Mouse (Mus musculus): ENCODE measurements at regions not wholly inside any gene's neighbourhood (a gene's known extent, or its start where the extent isn't known, plus 50 kb on each side); places are given as distances from the start of the nearest gene placed in this dataset.

- no peak for DNase-seq (ENCODE audit: low spot score)
These were observed 110.0 kb upstream of the Prickle1 start for GRCm38 (mm10) chr15:93705651-93706050.

- no peak for DNase-seq (ENCODE audit: low spot score)
These were observed 109.4 kb upstream of the Prickle1 start for GRCm38 (mm10) chr15:93705109-93705508.

- no peak for DNase-seq (ENCODE audit: low spot score)
These were observed 105.3 kb upstream of the Prickle1 start for GRCm38 (mm10) chr15:93701017-93701416.

GRCm38 (mm10) chr15:93699971-93700370 lies 104.3 kb upstream of the Prickle1 start:
- DNase-seq (ENCODE audit: low spot score): no peak

GRCm38 (mm10) chr15:93698182-93698822 lies 102.6 kb upstream of the Prickle1 start:
- DNase-seq (ENCODE audit: low spot score): no peak

- DNase-seq (ENCODE audit: low spot score): no peak
These were observed 95.0 kb upstream of the Prickle1 start for GRCm38 (mm10) chr15:93690717-93691116.

GRCm38 (mm10) chr15:93690011-93690410 lies 94.3 kb upstream of the Prickle1 start:
- no peak for DNase-seq (ENCODE audit: low spot score)

- no peak for DNase-seq (ENCODE audit: low spot score)
These were observed 90.7 kb upstream of the Prickle1 start for GRCm38 (mm10) chr15:93686385-93686784.

- no peak for DNase-seq (ENCODE audit: low spot score)
These were observed 85.9 kb upstream of the Prickle1 start for GRCm38 (mm10) chr15:93681602-93682001.

- DNase-seq (ENCODE audit: low spot score): no peak
These were observed 79.9 kb upstream of the Prickle1 start for GRCm38 (mm10) chr15:93675624-93676023.

GRCm38 (mm10) chr15:93673976-93674375 lies 78.3 kb upstream of the Prickle1 start:
- no peak for DNase-seq (ENCODE audit: low spot score)

- no peak for DNase-seq (ENCODE audit: low spot score)
These were observed 68.2 kb upstream of the Prickle1 start for GRCm38 (mm10) chr15:93663876-93664275.

- no peak for DNase-seq (ENCODE audit: low spot score)
These were observed 66.9 kb upstream of the Prickle1 start for GRCm38 (mm10) chr15:93662601-93663000.

GRCm38 (mm10) chr15:93661801-93662200 lies 66.1 kb upstream of the Prickle1 start:
- no peak for DNase-seq (ENCODE audit: low spot score)

- no peak for DNase-seq (ENCODE audit: low spot score)
These were observed 65.4 kb upstream of the Prickle1 start for GRCm38 (mm10) chr15:93660952-93661648.

GRCm38 (mm10) chr15:93657171-93657570 lies 61.5 kb upstream of the Prickle1 start:
- no peak for DNase-seq (ENCODE audit: low spot score)

GRCm38 (mm10) chr15:93656713-93657112 lies 61.0 kb upstream of the Prickle1 start:
- DNase-seq (ENCODE audit: low spot score): no peak

- DNase-seq (ENCODE audit: low spot score): no peak
These were observed 60.1 kb upstream of the Prickle1 start for GRCm38 (mm10) chr15:93655743-93656142.

GRCm38 (mm10) chr15:93655243-93655642 lies 59.6 kb upstream of the Prickle1 start:
- DNase-seq (ENCODE audit: low spot score): no peak

GRCm38 (mm10) chr15:93653378-93653777 lies 57.7 kb upstream of the Prickle1 start:
- no peak for DNase-seq (ENCODE audit: low spot score)

GRCm38 (mm10) chr15:93650981-93651757 lies 55.5 kb upstream of the Prickle1 start:
- no peak for DNase-seq (ENCODE audit: low spot score)

GRCm38 (mm10) chr15:93650009-93650522 lies 54.4 kb upstream of the Prickle1 start:
- no peak for DNase-seq (ENCODE audit: low spot score)

GRCm38 (mm10) chr15:93648646-93649045 lies 53.0 kb upstream of the Prickle1 start:
- DNase-seq (ENCODE audit: low spot score): no peak

All from c-Kit-positive CD71-positive TER-119-positive erythroid progenitor cells, embryonic 14.5 days (primary cell).